Mouse (Mus musculus): Measurements from ENCODE around the gene Anp32e.

DNA sequence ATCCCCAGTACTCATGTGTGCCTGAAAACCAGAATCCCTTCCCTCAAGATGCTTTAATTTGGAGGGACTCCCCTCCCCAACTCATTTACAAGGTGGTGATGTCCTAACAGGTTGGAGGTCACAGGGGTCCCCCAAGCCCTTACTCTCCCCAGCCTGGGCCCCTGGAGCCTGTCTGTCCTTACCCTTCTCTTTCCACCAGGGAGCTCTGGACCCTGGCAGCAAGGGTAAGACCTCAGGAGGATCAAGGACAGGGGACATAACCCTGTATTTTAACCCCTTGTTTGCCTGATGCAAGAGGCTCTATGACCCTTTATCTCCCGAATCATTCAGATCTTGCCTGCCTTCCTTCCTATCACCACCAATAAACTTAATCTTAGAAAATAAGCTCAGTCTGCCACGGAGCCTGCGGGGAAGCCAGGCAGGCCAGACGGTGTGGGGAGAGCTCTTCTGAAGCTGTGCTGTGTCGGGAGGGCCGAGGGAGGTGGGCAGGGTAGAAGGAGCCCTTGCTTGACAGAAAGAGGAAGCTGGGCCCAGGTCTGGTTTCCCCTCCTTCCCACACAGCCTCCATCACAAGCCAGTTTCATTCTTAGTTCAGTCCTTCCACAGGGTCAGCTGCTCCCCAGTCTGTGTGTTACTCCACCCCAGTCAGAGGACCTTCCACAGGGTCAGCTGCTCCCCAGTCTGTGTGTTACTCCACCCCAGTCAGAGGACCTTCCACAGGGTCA lies 58.5 kb downstream of the Anp32e start:
- no peak for TF ChIP-seq CTCF (IDR thresholded peaks at IDR 0.05; ENCODE audit: low read depth, low read length)
- TF ChIP-seq TAL1 (conservative IDR thresholded peaks at IDR 0.05; ENCODE audit: low read depth, low read length) = no peak
- TF ChIP-seq GATA2 (IDR thresholded peaks at IDR 0.05; ENCODE audit: borderline replicate concordance, low read depth, low read length) = no peak
- TF ChIP-seq GATA1 (IDR thresholded peaks at IDR 0.05; ENCODE audit: borderline replicate concordance, low read length) = no peak
- no peak for TF ChIP-seq POLR2AphosphoS5 (IDR thresholded peaks at IDR 0.05; ENCODE audit: insufficient replicate concordance, low read depth, low read length)
